26 mouse cellular contexts compared by ENCODE assay signal in the genomic region with DNA sequence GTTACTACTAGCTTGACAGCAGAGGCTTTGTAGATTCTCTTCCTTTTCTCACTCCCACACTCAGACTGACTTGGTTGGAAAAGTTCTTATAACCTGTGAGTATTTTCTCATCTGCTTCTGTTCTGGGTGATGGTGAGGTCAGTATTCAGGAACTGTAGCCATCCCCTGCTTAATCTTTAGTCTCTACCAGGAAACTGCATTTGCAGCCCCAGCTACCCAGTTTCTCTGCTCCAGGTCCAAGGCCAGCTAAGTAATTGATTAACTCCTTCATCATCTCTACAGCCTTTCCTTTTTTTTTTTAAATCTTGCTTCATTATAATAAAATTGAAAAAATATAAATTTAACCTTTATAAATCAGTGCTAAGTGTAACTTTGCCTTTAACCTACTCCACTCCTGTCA.
DNase-seq lines count a peak whose midpoint lies in the region; ATAC-seq and TF ChIP-seq lines count a peak whose summit lies in the region.
"Had no signal": no experiment of that assay in that cellular context is flagged by ENCODE, and none has a peak within 500 bp of the region (broad histone marks: within the 10 kb centered on the region; RNA-seq: fewer than 3 reads in every experiment).

No protein-coding gene starts in this region.

- no peak for TF ChIP-seq EP300 in liver, postnatal 0 days (IDR thresholded peaks at IDR 0.05; ENCODE audit: low read depth)

- ATAC-seq in kidney, embryonic 15.5 days (replicated peaks; ENCODE audit: low FRiP score): no peak
- no peak for ATAC-seq in liver, postnatal 0 days
- peak; percentile 84 for ATAC-seq in intestine, embryonic 15.5 days
- ATAC-seq in inflammation-experienced regulatory T-cells, adult 6 months: no peak
- ATAC-seq: midbrain, embryonic 15.5 days; Patski had no signal

- H3K4me3 ChIP-seq in kidney, adult 2 months (ENCODE audit: insufficient read depth, low read depth, low read length): no peak overlapping the region
- no peak overlapping the region for H3K4me3 ChIP-seq in kidney, embryonic 15.5 days (replicated peaks)
- H3K4me3 ChIP-seq in liver, adult 2 months (ENCODE audit: insufficient read depth, low read depth, low read length): no peak overlapping the region
- H3K4me3 ChIP-seq in liver, postnatal 0 days (ENCODE audit: low read depth, low read length): no peak overlapping the region
- no peak overlapping the region for H3K4me3 ChIP-seq in intestine, embryonic 15.5 days (replicated peaks)
- H3K4me3 ChIP-seq: forebrain, embryonic 13.5 days; heart, adult 2 months; heart, embryonic 13.5 days; layer of hippocampus, adult 2 months; limb, embryonic 15.5 days; midbrain, embryonic 10.5 days; midbrain, embryonic 15.5 days had no signal

- H3K27ac ChIP-seq in kidney, adult 2 months (ENCODE audit: insufficient read depth, low read depth, low read length): peak overlapping the region; percentile 35; the same call in 1 of the 2 replicates
- H3K27ac ChIP-seq in kidney, embryonic 15.5 days: no peak overlapping the region
- H3K27ac ChIP-seq in liver, adult 2 months (replicated peaks; ENCODE audit: insufficient read depth, low read depth, low read length): no peak overlapping the region; the same call in 1 of the 2 replicates
- no peak overlapping the region for H3K27ac ChIP-seq in liver, postnatal 0 days (ENCODE audit: low read depth)
- H3K27ac ChIP-seq in intestine, embryonic 15.5 days: peak overlapping the region; percentile 57; the same call in 1 of the 2 replicates
- H3K27ac ChIP-seq: forebrain, embryonic 13.5 days; heart, adult 2 months; heart, embryonic 13.5 days; hindbrain, embryonic 14.5 days; layer of hippocampus, adult 2 months; limb, embryonic 15.5 days; midbrain, embryonic 10.5 days; midbrain, embryonic 15.5 days had no signal

- no peaks in the 10 kb centered on the region for H3K27me3 ChIP-seq in kidney, adult 2 months (replicated peaks; ENCODE audit: control insufficient read depth, insufficient read depth, low read length)
- no peaks in the 10 kb centered on the region for H3K27me3 ChIP-seq in kidney, embryonic 15.5 days
- no peaks in the 10 kb centered on the region for H3K27me3 ChIP-seq in liver, adult 2 months (ENCODE audit: control insufficient read depth, insufficient read depth, low read length)
- no peaks in the 10 kb centered on the region for H3K27me3 ChIP-seq in liver, postnatal 0 days (ENCODE audit: insufficient read depth, low read length)
- no peaks in the 10 kb centered on the region for H3K27me3 ChIP-seq in intestine, embryonic 15.5 days (replicated peaks)
- H3K27me3 ChIP-seq: forebrain, embryonic 13.5 days; heart, embryonic 13.5 days; limb, embryonic 15.5 days; midbrain, embryonic 15.5 days; Patski had no signal

- no peak overlapping the region for H3K9ac ChIP-seq in kidney, embryonic 15.5 days
- H3K9ac ChIP-seq in liver, adult 2 months (ENCODE audit: low read depth, low read length): no peak overlapping the region; the same call in 1 of the 2 replicates
- H3K9ac ChIP-seq in liver, postnatal 0 days (replicated peaks): no peak overlapping the region
- no peak overlapping the region for H3K9ac ChIP-seq in intestine, embryonic 15.5 days
- H3K9ac ChIP-seq: forebrain, embryonic 13.5 days; heart, embryonic 13.5 days; hindbrain, embryonic 14.5 days; limb, embryonic 15.5 days; midbrain, embryonic 15.5 days had no signal

- TF ChIP-seq CTCF in kidney, adult 2 months (conservative IDR thresholded peaks at IDR 0.05; ENCODE audit: insufficient read depth, insufficient read length, low read depth, low read length): no peak
- TF ChIP-seq CTCF in liver, adult 2 months (IDR thresholded peaks at IDR 0.05; ENCODE audit: low read depth, low read length): no peak
- TF ChIP-seq CTCF in liver, postnatal 0 days (IDR thresholded peaks at IDR 0.05; ENCODE audit: low read depth): no peak

- peaks cover 3% of the 10 kb centered on the region; the same call in 1 of the 2 replicates for H3K4me1 ChIP-seq in kidney, adult 2 months (ENCODE audit: control insufficient read depth, insufficient read depth, low read length)
- H3K4me1 ChIP-seq in kidney, embryonic 15.5 days: peaks cover 10% of the 10 kb centered on the region; the same call in 1 of the 2 replicates
- H3K4me1 ChIP-seq in liver, adult 2 months (ENCODE audit: control insufficient read depth, insufficient read depth, low read length): peaks cover 7% of the 10 kb centered on the region
- H3K4me1 ChIP-seq in liver, postnatal 0 days (ENCODE audit: insufficient read depth): 0 out of 2 replicates have a peak, but pooled peaks cover 4% of the 10 kb centered on the region
- no peaks in the 10 kb centered on the region; the same call in none of the 2 replicates for H3K4me1 ChIP-seq in intestine, embryonic 15.5 days (replicated peaks)
- H3K4me1 ChIP-seq: forebrain, embryonic 13.5 days; midbrain, embryonic 10.5 days; midbrain, embryonic 15.5 days had no signal

- DNase-seq in kidney, adult 2 months: peak; percentile 80
- DNase-seq in liver, adult 2 months (ENCODE audit: extremely low read depth, low read depth, low spot score): peak; percentile 64
- no peak for DNase-seq in liver, postnatal 0 days
- peak; percentile 10 to 40 for DNase-seq in kidney, postnatal 25 days
- DNase-seq in frontal cortex, postnatal 14 days (ENCODE audit: low spot score in 2 of 2): no peak
- DNase-seq: adrenal gland, postnatal 10 days; cerebellum, adult 11 months; cerebellum, adult 9-10 months; cerebellum, postnatal 36 days; gastrocnemius, postnatal 25 days; heart, adult 2 months; heart, postnatal 10 days; lung, adult 2 months; right cerebral cortex, postnatal 25 days; thymus, postnatal 14 days had no signal

- H3K36me3 ChIP-seq in kidney, adult 2 months (ENCODE audit: control insufficient read depth, insufficient read depth, low read length): no peaks in the 10 kb centered on the region
- no peaks in the 10 kb centered on the region for H3K36me3 ChIP-seq in kidney, embryonic 15.5 days
- no peaks in the 10 kb centered on the region for H3K36me3 ChIP-seq in liver, adult 2 months (ENCODE audit: control insufficient read depth, insufficient read depth, low read length)
- no peaks in the 10 kb centered on the region for H3K36me3 ChIP-seq in liver, postnatal 0 days (replicated peaks; ENCODE audit: insufficient read depth, low read length)
- H3K36me3 ChIP-seq in intestine, embryonic 15.5 days: no peaks in the 10 kb centered on the region
- H3K36me3 ChIP-seq: heart, embryonic 13.5 days; limb, embryonic 15.5 days; midbrain, embryonic 10.5 days; midbrain, embryonic 15.5 days had no signal

- no peaks in the 10 kb centered on the region for H3K79me2 ChIP-seq in liver, adult 2 months (ENCODE audit: control insufficient read depth, insufficient read depth, low read length)

- no peak overlapping the region for H3K4me2 ChIP-seq in kidney, embryonic 15.5 days
- no peak overlapping the region for H3K4me2 ChIP-seq in liver, postnatal 0 days (ENCODE audit: low read depth, low read length)
- H3K4me2 ChIP-seq in intestine, embryonic 15.5 days (replicated peaks): no peak overlapping the region
- H3K4me2 ChIP-seq: forebrain, embryonic 13.5 days; heart, embryonic 13.5 days; hindbrain, embryonic 14.5 days; limb, embryonic 15.5 days; midbrain, embryonic 15.5 days had no signal

- TF ChIP-seq POLR2A in kidney, adult 2 months (IDR thresholded peaks at IDR 0.05; ENCODE audit: low read depth, low read length): no peak
- no peak for TF ChIP-seq POLR2A in liver, adult 2 months (IDR thresholded peaks at IDR 0.05; ENCODE audit: extremely low read depth, insufficient read depth, low read length)

- H3K9me3 ChIP-seq in kidney, embryonic 15.5 days (replicated peaks): no peaks in the 10 kb centered on the region
- no peaks in the 10 kb centered on the region for H3K9me3 ChIP-seq in liver, postnatal 0 days (ENCODE audit: low read length)
- H3K9me3 ChIP-seq in intestine, embryonic 15.5 days: no peaks in the 10 kb centered on the region
- H3K9me3 ChIP-seq: forebrain, embryonic 13.5 days; heart, embryonic 13.5 days; limb, embryonic 15.5 days; midbrain, embryonic 10.5 days; midbrain, embryonic 15.5 days had no signal

Comparison
In these comparisons a context has a peak if more than half of its experiments do, and no peak if none do; other contexts are left out.
1. DNase-seq: peak in kidney, adult 2 months (single experiment), liver, adult 2 months (single experiment) and kidney, postnatal 25 days (2 of 2); none in liver, postnatal 0 days (single experiment) and frontal cortex, postnatal 14 days (0 of 2).
2. H3K27ac ChIP-seq: peak in kidney, adult 2 months (single experiment) and intestine, embryonic 15.5 days (single experiment); none in kidney, embryonic 15.5 days (single experiment), liver, adult 2 months (single experiment) and liver, postnatal 0 days (single experiment).